ENCODE assay signal across 27 mouse cellular contexts in the genomic region with DNA sequence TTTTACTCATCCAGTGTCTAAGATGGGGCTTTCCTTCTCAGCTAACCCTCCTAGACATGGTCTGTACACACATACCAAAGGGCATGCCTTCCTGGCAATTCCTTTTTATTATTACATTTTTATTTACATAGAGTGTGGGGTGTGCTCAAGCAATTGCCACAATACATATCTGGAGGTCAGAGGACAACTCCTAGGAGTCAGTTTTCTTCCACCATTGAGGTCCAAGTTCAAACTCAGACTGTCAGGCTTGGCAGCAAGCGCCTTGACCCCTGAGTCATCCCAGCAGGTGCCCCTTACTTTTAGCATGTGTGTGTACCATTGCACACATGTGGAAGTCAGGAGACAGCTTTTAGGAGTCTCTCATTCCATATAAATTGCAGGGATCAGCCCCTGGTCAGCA. TPM values are rescaled to one million over a fixed set of nuclear protein-coding genes. Genes with fewer than 3 reads are reported as not detected.
"Had no signal": no experiment of that assay in that cellular context is flagged by ENCODE, and none has a peak within 500 bp of the region (broad histone marks: within the 10 kb centered on the region; RNA-seq: fewer than 3 reads in every experiment).

No protein-coding gene starts in this region.

- DNase-seq: lung, adult 2 months; lung, postnatal 14 days; lung, postnatal 36 days; retina, postnatal 1 day; right cerebral cortex, adult 18-20 months; right cerebral cortex, postnatal 25 days; right cerebral cortex, postnatal 4 days; thymus, adult 18-20 months; thymus, postnatal 14 days; thymus, postnatal 36 days had no signal

- H3K9ac ChIP-seq: liver, embryonic 14.5 days; lung, embryonic 15.5 days; midbrain, embryonic 12.5 days; midbrain, embryonic 15.5 days; neural tube, embryonic 12.5 days had no signal

- H3K4me2 ChIP-seq: lung, embryonic 15.5 days; midbrain, embryonic 12.5 days; midbrain, embryonic 15.5 days; neural tube, embryonic 12.5 days had no signal

- H3K9me3 ChIP-seq: lung, embryonic 15.5 days; megakaryocyte, embryonic 14.5 days; midbrain, embryonic 12.5 days; midbrain, embryonic 15.5 days; neural tube, embryonic 12.5 days had no signal

- H3K27me3 ChIP-seq: lung, embryonic 15.5 days; megakaryocyte, embryonic 14.5 days; midbrain, embryonic 12.5 days; midbrain, embryonic 15.5 days; neural tube, embryonic 12.5 days had no signal

- H3K27ac ChIP-seq: liver, embryonic 14.5 days; lung, embryonic 15.5 days; macrophage; midbrain, embryonic 12.5 days; midbrain, embryonic 15.5 days; neural tube, embryonic 12.5 days had no signal

- H3K4me3 ChIP-seq: lung, embryonic 15.5 days; megakaryocyte, embryonic 14.5 days; midbrain, embryonic 12.5 days; midbrain, embryonic 15.5 days; neural tube, embryonic 12.5 days had no signal

- H3K4me1 ChIP-seq: lung, embryonic 15.5 days; midbrain, embryonic 12.5 days; midbrain, embryonic 15.5 days; neural tube, embryonic 12.5 days had no signal

- ATAC-seq: lung, postnatal 0 days; midbrain, embryonic 15.5 days had no signal

RNA-seq across cellular contexts. Expression of gene Hormad1, which starts 54.5 kb away (rescaled TPM):
- total RNA-seq: megakaryocyte progenitor cell, adult 5-6 weeks; midbrain, postnatal 0 days; monocyte, adult 5-6 weeks; neutrophil, adult 5-6 weeks had no signal
- polyA plus RNA-seq: liver, embryonic 16.5 days; lung, adult 2 months; lung, postnatal 0 days; midbrain, embryonic 12.5 days; midbrain, embryonic 15.5 days; midbrain, postnatal 0 days; neural tube, embryonic 12.5 days; neural tube, embryonic 14.5 days; spleen, adult 2 months; stomach, embryonic 14.5 days; stomach, embryonic 16.5 days had no signal
